Mouse (Mus musculus): Measurements from ENCODE around the gene Becn1. TPM values are rescaled to one million over a fixed set of nuclear protein-coding genes. Genes with fewer than 3 reads are reported as not detected.
"Not testable (repeated sequence)": the region's sequence is repeated elsewhere in the genome, so short reads cannot be mapped to it uniquely, and the experiment has no call there.

Gene Becn1
- polyA plus RNA-seq, 1 experiment from 2014 or later: 174 TPM

GRCm38 (mm10) chr11:101334516-101334915, 32.4 kb upstream of the Becn1 start:
- WGBS: 8% methylated on average over 6 of the region's 6 CpGs
- Histone ChIP-seq H3K4me3 (ENCODE audit: low read depth, low read length) (no peak overlapping the region), H3K9me3 (ENCODE audit: control insufficient read depth, low read length) (no peaks in the 10 kb centered on the region), H3K27me3 (ENCODE audit: control insufficient read depth, insufficient read depth, low read length) (no peaks in the 10 kb centered on the region), H3K4me1 (ENCODE audit: control insufficient read depth, insufficient read depth, low read length) (peaks cover 14% of the 10 kb centered on the region; the same call in 1 of the 2 replicates), H3K4me2 (ENCODE audit: low read depth) (no peak overlapping the region), H3K9ac (ENCODE audit: low read length) (no peak overlapping the region), H3K27ac (ENCODE audit: low read depth, low read length) (no peak overlapping the region), H3K36me3 (ENCODE audit: control insufficient read depth, insufficient read depth, low read length) (no peaks in the 10 kb centered on the region)
- DNase-seq (ENCODE audit: low spot score) (peak; percentile 59), ATAC-seq (ENCODE audit: insufficient read depth, low FRiP score, low TSS enrichment) (no peak)

DNA sequence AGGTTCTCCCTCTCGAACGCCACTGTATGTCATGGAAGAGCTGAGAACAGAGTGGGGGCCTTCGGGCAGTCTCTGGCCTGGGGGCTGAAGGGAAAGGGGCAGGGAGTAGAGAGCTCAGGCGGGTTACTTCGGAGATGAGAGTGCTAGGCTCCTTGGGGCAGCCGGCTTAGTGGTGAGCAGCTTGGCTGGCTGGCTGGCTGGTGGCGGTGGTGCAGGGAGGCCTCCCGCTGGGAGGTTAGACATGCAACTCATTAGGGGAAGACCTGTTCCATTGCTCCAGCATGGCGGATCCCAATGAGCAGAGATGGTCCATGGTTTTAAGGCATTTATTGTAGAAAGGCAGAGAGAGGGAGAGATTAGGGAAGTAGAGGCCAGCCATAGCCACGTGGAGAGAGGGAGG, 31.9 kb upstream of the Becn1 start:
- DNase-seq (ENCODE audit: low spot score): no peak

DNA sequence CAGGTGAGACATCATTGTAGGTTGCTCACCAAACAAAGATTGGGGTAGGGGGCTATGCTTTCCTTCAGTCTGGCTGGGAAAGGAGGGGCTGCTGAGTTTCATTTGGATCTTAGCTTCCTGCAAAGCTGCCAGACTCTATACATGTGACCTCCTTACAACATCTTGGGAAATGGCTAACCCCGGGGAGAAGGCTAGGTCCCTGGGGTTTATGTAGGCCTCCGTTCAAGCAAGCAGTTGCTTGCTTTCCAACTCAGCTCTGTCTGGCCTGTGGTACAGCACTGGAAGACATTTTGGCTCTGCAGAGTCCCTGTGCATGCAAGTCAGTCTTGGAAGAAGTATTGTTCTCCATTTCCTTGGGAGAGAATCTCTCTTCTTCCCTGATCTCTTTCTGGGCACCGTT, 30.5 kb upstream of the Becn1 start:
- Histone ChIP-seq H3K9ac (ENCODE audit: low read length) (no peak overlapping the region), H3K9me3 (ENCODE audit: control insufficient read depth, low read length) (no peaks in the 10 kb centered on the region), H3K27me3 (ENCODE audit: control insufficient read depth, insufficient read depth, low read length) (no peaks in the 10 kb centered on the region), H3K36me3 (ENCODE audit: control insufficient read depth, insufficient read depth, low read length) (no peaks in the 10 kb centered on the region), H3K27ac (ENCODE audit: low read depth, low read length) (no peak overlapping the region), H3K4me1 (ENCODE audit: control insufficient read depth, insufficient read depth, low read length) (peaks cover 10% of the 10 kb centered on the region; the same call in 1 of the 2 replicates), H3K4me3 (ENCODE audit: low read depth, low read length) (no peak overlapping the region), H3K4me2 (ENCODE audit: low read depth) (no peak overlapping the region)
- no peak for DNase-seq (ENCODE audit: low spot score)
- no peak for ATAC-seq (ENCODE audit: insufficient read depth, low FRiP score, low TSS enrichment)
- 80% methylated on average over 3 of the region's 3 CpGs for WGBS

More for the DNA sequence above, 31.9 kb upstream of the Becn1 start:
- H3K4me1 ChIP-seq (ENCODE audit: control insufficient read depth, insufficient read depth, low read length): peaks cover 14% of the 10 kb centered on the region; the same call in 1 of the 2 replicates
- H3K27ac ChIP-seq (ENCODE audit: low read depth, low read length): no peak overlapping the region
- H3K27me3 ChIP-seq (ENCODE audit: control insufficient read depth, insufficient read depth, low read length): no peaks in the 10 kb centered on the region
- H3K9ac ChIP-seq (ENCODE audit: low read length): no peak overlapping the region
- H3K9me3 ChIP-seq (ENCODE audit: control insufficient read depth, low read length): no peaks in the 10 kb centered on the region
- WGBS: 22% methylated on average over 10 of the region's 10 CpGs
- no peak for ATAC-seq (ENCODE audit: insufficient read depth, low FRiP score, low TSS enrichment)
- H3K4me2 ChIP-seq (ENCODE audit: low read depth): no peak overlapping the region
- H3K4me3 ChIP-seq (ENCODE audit: low read depth, low read length): no peak overlapping the region
- H3K36me3 ChIP-seq (ENCODE audit: control insufficient read depth, insufficient read depth, low read length): no peaks in the 10 kb centered on the region

GRCm38 (mm10) chr11:101330961-101331360, 28.9 kb upstream of the Becn1 start:
- not testable (repeated sequence) for H3K9ac ChIP-seq (ENCODE audit: low read length); H3K27ac ChIP-seq (ENCODE audit: low read depth, low read length); H3K4me3 ChIP-seq (ENCODE audit: low read depth, low read length); H3K36me3 ChIP-seq (ENCODE audit: control insufficient read depth, insufficient read depth, low read length); H3K27me3 ChIP-seq (ENCODE audit: control insufficient read depth, insufficient read depth, low read length); ATAC-seq (ENCODE audit: insufficient read depth, low FRiP score, low TSS enrichment); H3K4me2 ChIP-seq (ENCODE audit: low read depth); H3K9me3 ChIP-seq (ENCODE audit: control insufficient read depth, low read length); H3K4me1 ChIP-seq (ENCODE audit: control insufficient read depth, insufficient read depth, low read length); DNase-seq (ENCODE audit: low spot score)
- 77% methylated on average over 4 of the region's 6 CpGs for WGBS

GRCm38 (mm10) chr11:101330371-101330924, 28.4 kb upstream of the Becn1 start, which contains the start of gene Aoc3:
TSS of gene Aoc3 (plus strand) at chr11:101330605.
- 76% methylated on average over 7 of the region's 7 CpGs for WGBS
- Histone ChIP-seq H3K36me3 (ENCODE audit: control insufficient read depth, insufficient read depth, low read length) (no peaks in the 10 kb centered on the region), H3K9ac (ENCODE audit: low read length) (no peak within 1 kb of the TSS), H3K9me3 (ENCODE audit: control insufficient read depth, low read length) (no peaks in the 10 kb centered on the region), H3K4me3 (ENCODE audit: low read depth, low read length) (no peak within 1 kb of the TSS), H3K27ac (ENCODE audit: low read depth, low read length) (no peak within 1 kb of the TSS), H3K27me3 (ENCODE audit: control insufficient read depth, insufficient read depth, low read length) (no peaks in the 10 kb centered on the region), H3K4me2 (ENCODE audit: low read depth) (no peak within 1 kb of the TSS), H3K4me1 (ENCODE audit: control insufficient read depth, insufficient read depth, low read length) (peaks cover 6% of the 10 kb centered on the region; the same call in 1 of the 2 replicates)
- DNase-seq (ENCODE audit: low spot score) (no peak), ATAC-seq (ENCODE audit: insufficient read depth, low FRiP score, low TSS enrichment) (no peak)

GRCm38 (mm10) chr11:101328941-101329635, 27.0 kb upstream of the Becn1 start:
- ATAC-seq (ENCODE audit: insufficient read depth, low FRiP score, low TSS enrichment) (no peak), DNase-seq (ENCODE audit: low spot score) (no peak)
- H3K9ac ChIP-seq (ENCODE audit: low read length): no peak overlapping the region
- H3K9me3 ChIP-seq (ENCODE audit: control insufficient read depth, low read length): no peaks in the 10 kb centered on the region
- H3K36me3 ChIP-seq (ENCODE audit: control insufficient read depth, insufficient read depth, low read length): peaks cover 4% of the 10 kb centered on the region; the same call in 1 of the 2 replicates
- no peak overlapping the region for H3K4me3 ChIP-seq (ENCODE audit: low read depth, low read length)
- 77% methylated on average over 6 of the region's 6 CpGs for WGBS
- no peak overlapping the region for H3K4me2 ChIP-seq (ENCODE audit: low read depth)
- no peak overlapping the region for H3K27ac ChIP-seq (ENCODE audit: low read depth, low read length)
- no peaks in the 10 kb centered on the region for H3K27me3 ChIP-seq (ENCODE audit: control insufficient read depth, insufficient read depth, low read length)
- H3K4me1 ChIP-seq (ENCODE audit: control insufficient read depth, insufficient read depth, low read length): 0 out of 2 replicates have a peak, but pooled peaks cover 3% of the 10 kb centered on the region

DNA sequence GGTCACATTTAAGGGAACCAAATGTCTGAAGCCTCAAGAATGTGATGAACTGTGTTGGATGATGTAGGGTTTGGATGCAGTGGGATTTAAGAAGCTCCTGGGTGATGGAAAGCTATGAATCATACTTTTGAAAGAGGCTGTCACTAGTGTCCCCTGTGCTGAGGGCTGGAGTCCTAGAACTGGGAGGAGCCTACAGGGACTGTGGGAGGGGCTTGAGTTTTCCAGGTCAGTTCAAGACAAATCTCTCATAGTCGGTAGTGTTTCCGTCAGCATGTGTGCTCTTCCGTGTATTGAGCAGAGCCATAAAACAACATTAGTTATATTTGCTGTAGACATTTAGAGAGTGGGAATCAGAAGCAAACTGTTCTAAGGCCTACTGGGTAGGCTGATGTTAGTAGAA, 25.2 kb upstream of the Becn1 start:
- 54% methylated on average over 3 of the region's 3 CpGs for WGBS

DNA sequence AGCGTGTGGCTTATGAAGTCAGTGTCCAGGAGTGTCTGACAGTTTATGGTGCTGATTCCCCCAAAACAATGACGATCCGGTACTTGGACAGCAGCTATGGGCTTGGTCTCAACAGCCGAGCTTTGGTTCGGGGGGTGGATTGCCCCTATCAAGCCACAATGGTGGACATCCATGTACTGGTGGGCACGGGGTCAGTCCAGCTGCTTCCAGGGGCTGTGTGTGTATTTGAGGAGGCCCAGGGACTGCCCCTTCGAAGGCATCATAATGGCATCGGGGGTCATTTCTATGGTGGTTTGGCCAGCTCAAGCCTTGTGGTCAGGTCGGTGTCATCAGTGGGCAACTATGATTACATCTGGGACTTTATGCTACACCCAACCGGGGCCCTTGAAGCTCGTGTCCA, 24.1 kb upstream of the Becn1 start:
- WGBS: 89% methylated on average over 11 of the region's 11 CpGs
- no peak overlapping the region for H3K4me3 ChIP-seq (ENCODE audit: low read depth, low read length)
- no peaks in the 10 kb centered on the region for H3K9me3 ChIP-seq (ENCODE audit: control insufficient read depth, low read length)
- no peak overlapping the region for H3K4me2 ChIP-seq (ENCODE audit: low read depth)
- no peak for DNase-seq (ENCODE audit: low spot score)
- peaks cover 7% of the 10 kb centered on the region for H3K36me3 ChIP-seq (ENCODE audit: control insufficient read depth, insufficient read depth, low read length)
- H3K4me1 ChIP-seq (ENCODE audit: control insufficient read depth, insufficient read depth, low read length): no peaks in the 10 kb centered on the region
- no peak overlapping the region for H3K27ac ChIP-seq (ENCODE audit: low read depth, low read length)
- ATAC-seq (ENCODE audit: insufficient read depth, low FRiP score, low TSS enrichment): no peak
- no peak overlapping the region for H3K9ac ChIP-seq (ENCODE audit: low read length)
- no peaks in the 10 kb centered on the region for H3K27me3 ChIP-seq (ENCODE audit: control insufficient read depth, insufficient read depth, low read length)

More for the DNA sequence above, 25.2 kb upstream of the Becn1 start:
- Histone ChIP-seq H3K4me1 (ENCODE audit: control insufficient read depth, insufficient read depth, low read length) (no peaks in the 10 kb centered on the region), H3K36me3 (ENCODE audit: control insufficient read depth, insufficient read depth, low read length) (peaks cover 6% of the 10 kb centered on the region), H3K9ac (ENCODE audit: low read length) (no peak overlapping the region), H3K27me3 (ENCODE audit: control insufficient read depth, insufficient read depth, low read length) (no peaks in the 10 kb centered on the region), H3K4me3 (ENCODE audit: low read depth, low read length) (no peak overlapping the region), H3K9me3 (ENCODE audit: control insufficient read depth, low read length) (no peaks in the 10 kb centered on the region), H3K4me2 (ENCODE audit: low read depth) (no peak overlapping the region), H3K27ac (ENCODE audit: low read depth, low read length) (no peak overlapping the region)
- no peak for ATAC-seq (ENCODE audit: insufficient read depth, low FRiP score, low TSS enrichment)
- DNase-seq (ENCODE audit: low spot score): no peak

DNA sequence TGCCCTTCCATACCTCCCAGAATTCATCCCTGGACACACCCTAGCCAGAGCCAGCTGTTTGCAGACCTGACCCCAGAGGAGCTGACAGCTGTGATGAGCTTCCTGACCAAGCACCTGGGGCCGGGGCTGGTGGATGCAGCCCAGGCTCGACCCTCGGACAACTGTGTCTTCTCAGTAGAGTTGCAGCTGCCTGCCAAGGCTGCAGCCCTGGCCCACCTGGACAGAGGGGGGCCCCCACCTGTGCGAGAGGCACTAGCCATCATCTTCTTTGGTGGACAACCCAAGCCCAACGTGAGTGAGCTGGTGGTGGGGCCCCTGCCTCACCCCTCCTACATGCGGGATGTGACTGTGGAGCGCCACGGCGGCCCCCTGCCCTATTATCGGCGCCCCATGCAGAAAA, 23.1 kb upstream of the Becn1 start:
- not testable (repeated sequence) for H3K4me2 ChIP-seq (ENCODE audit: low read depth); H3K9ac ChIP-seq (ENCODE audit: low read length); ATAC-seq (ENCODE audit: insufficient read depth, low FRiP score, low TSS enrichment); H3K4me3 ChIP-seq (ENCODE audit: low read depth, low read length); H3K27ac ChIP-seq (ENCODE audit: low read depth, low read length); DNase-seq (ENCODE audit: low spot score); H3K27me3 ChIP-seq (ENCODE audit: control insufficient read depth, insufficient read depth, low read length); H3K36me3 ChIP-seq (ENCODE audit: control insufficient read depth, insufficient read depth, low read length); H3K4me1 ChIP-seq (ENCODE audit: control insufficient read depth, insufficient read depth, low read length); H3K9me3 ChIP-seq (ENCODE audit: control insufficient read depth, low read length)
- WGBS: 93% methylated on average over 11 of the region's 11 CpGs

Data from neural tube, embryonic 11.5 days (tissue).